Mouse (Mus musculus) megakaryocyte-erythroid progenitor cell, adult 5-6 weeks (primary cell): ENCODE measurements around the gene Polr1b. TPM values are rescaled to one million over a fixed set of nuclear protein-coding genes. Genes with fewer than 3 reads are reported as not detected.

Source experiments
- total RNA-seq, 2 experiments: library from RNA; stranded (forward) in 1 of 2; stranded (reverse) in 1 of 2; fragments of 200-1000, 215-1000 nt in 1 of 2; fragments of >200 nt in 1 of 2; fragmentation: Nextera tagmentation in 1 of 2; gene quantifications; 2 replicates each; pipeline ENCODE4 v1.2.3; 2014 to 2017

The Polr1b gene
- total RNA-seq, 2 experiments from 2014 or later = 68.1 to 79.1 TPM

Other genes with a start within 250 kb of the Polr1b start
- gene Fbln7, start 238.0 kb upstream of the Polr1b start, total RNA-seq (2014; fragmentation: Nextera tagmentation) = not detected in 2 replicates
- gene Fbln7, start 238.0 kb upstream of the Polr1b start, total RNA-seq (2017) = not detected in 2 replicates
- gene Zc3h8, start 156.9 kb upstream of the Polr1b start, total RNA-seq (2014; fragmentation: Nextera tagmentation) = 9.4 and 27.9 TPM in 2 replicates
- 16.2 TPM in 2 replicates for gene Zc3h8, start 156.9 kb upstream of the Polr1b start, total RNA-seq (2017)
- gene Zc3h6, start 133.6 kb upstream of the Polr1b start, total RNA-seq (2014; fragmentation: Nextera tagmentation) = 5.5 and 8.7 TPM in 2 replicates
- 3.3 and 6.2 TPM in 2 replicates for gene Zc3h6, start 133.6 kb upstream of the Polr1b start, total RNA-seq (2017)
- 7.5 and 7.6 TPM in 2 replicates for gene Gm10762, start 133.3 kb upstream of the Polr1b start, total RNA-seq (2014; fragmentation: Nextera tagmentation)
- gene Gm10762, start 133.3 kb upstream of the Polr1b start, total RNA-seq (2017) = 1.2 and 11.3 TPM in 2 replicates
- not detected in 2 replicates for gene Vinac1, start 52.8 kb upstream of the Polr1b start, total RNA-seq (2014; fragmentation: Nextera tagmentation)
- not detected in 2 replicates for gene Vinac1, start 52.8 kb upstream of the Polr1b start, total RNA-seq (2017)
- 1.0 and 3.4 TPM in 2 replicates for gene Ttl, start 35.1 kb upstream of the Polr1b start, total RNA-seq (2014; fragmentation: Nextera tagmentation)
- 3.8 and 5.8 TPM in 2 replicates for gene Ttl, start 35.1 kb upstream of the Polr1b start, total RNA-seq (2017)
- 16.5 and 17.3 TPM in 2 replicates for gene Chchd5, start 28.7 kb downstream of the Polr1b start, total RNA-seq (2014; fragmentation: Nextera tagmentation)
- gene Chchd5, start 28.7 kb downstream of the Polr1b start, total RNA-seq (2017) = 6.8 and 10.7 TPM in 2 replicates
- gene Slc20a1, start 97.8 kb downstream of the Polr1b start, total RNA-seq (2014; fragmentation: Nextera tagmentation) = 105 and 115 TPM in 2 replicates
- 180 and 206 TPM in 2 replicates for gene Slc20a1, start 97.8 kb downstream of the Polr1b start, total RNA-seq (2017)
- gene Ckap2l, start 196.2 kb downstream of the Polr1b start, total RNA-seq (2014; fragmentation: Nextera tagmentation) = 39.1 and 54.2 TPM in 2 replicates
- 45.8 and 64.8 TPM in 2 replicates for gene Ckap2l, start 196.2 kb downstream of the Polr1b start, total RNA-seq (2017)
- gene Il1a, start 209.0 kb downstream of the Polr1b start, total RNA-seq (2014; fragmentation: Nextera tagmentation) = not detected in 2 replicates
- gene Il1a, start 209.0 kb downstream of the Polr1b start, total RNA-seq (2017) = not detected in 2 replicates